Mouse (Mus musculus) liver, embryonic 16.5 days (tissue): ENCODE measurements around the gene Ppih. TPM values are rescaled to one million over a fixed set of nuclear protein-coding genes. Genes with fewer than 3 reads are reported as not detected.

Experiments
- ATAC-seq: fragments of 200-750 bp; cut with Nextera tagmentation; 2 replicates; pipeline ENCODE4 v1.8.0; 2017; ENCODE audit warnings: low read depth, mild to moderate bottlenecking, moderate number of reproducible peaks, moderate library complexity
- H3K27ac ChIP-seq: fragments of 300-500 bp; sonication (generic); 2 replicates; pipeline ENCODE4 v1.5.1; 2014; ENCODE audit warnings: mild to moderate bottlenecking, low read length
- H3K27me3 ChIP-seq: fragments of 300-500 bp; sonication (generic); 2 replicates; pipeline ENCODE4 v1.6.1; 2014; ENCODE audit warnings: low read depth, low read length, mixed read lengths; ENCODE audit not compliant: control insufficient read depth, insufficient read depth
- H3K36me3 ChIP-seq: fragments of 300-500 bp; sonication (generic); 2 replicates; pipeline ENCODE4 v1.6.1; 2014; ENCODE audit warnings: mild to moderate bottlenecking; ENCODE audit not compliant: control insufficient read depth, insufficient read depth
- H3K4me1 ChIP-seq: fragments of 300-500 bp; sonication (generic); 2 replicates; pipeline ENCODE4 v1.6.1; 2014; ENCODE audit warnings: low read depth, low read length, mixed read lengths; ENCODE audit not compliant: control insufficient read depth
- H3K4me2 ChIP-seq: fragments of 300-500 bp; sonication (generic); 2 replicates; pipeline ENCODE4 v1.6.1; 2014; ENCODE audit warnings: low read depth, low read length, mixed read lengths
- H3K4me3 ChIP-seq: fragments of 300-500 bp; sonication (generic); 2 replicates; pipeline ENCODE4 v1.5.1; 2014; ENCODE audit warnings: low read depth, mild to moderate bottlenecking, low read length
- H3K9ac ChIP-seq: fragments of 300-500 bp; sonication (generic); 2 replicates; pipeline ENCODE4 v1.6.1; 2014; ENCODE audit warnings: low read depth, low read length
- H3K9me3 ChIP-seq: fragments of 300-500 bp; sonication (generic); replicated peaks from 2 replicates; pipeline ENCODE4 v1.6.1; 2016; ENCODE audit warnings: low read length; ENCODE audit not compliant: control insufficient read depth
- WGBS: fragments of 180-500 bp; shearing (Covaris S2); extraction: QIAGEN DNeasy Blood & Tissue Kit; methylation state at CpG from one replicate; pipeline ENCODE4 v1.1.7; 2014; ENCODE audit not compliant: insufficient replicate concordance; 5-methylcytosine and 5-hydroxymethylcytosine counted together
- polyA plus RNA-seq: library from polyadenylated mRNA; unstranded; fragments of >200 nt; fragmentation: Nextera tagmentation; extraction: Ambion mirVana; gene quantifications from 2 replicates; pipeline ENCODE4 v1.2.1, GENCODE M21; 2015

Ppih gene
- polyA plus RNA-seq, 1 experiment from 2014 or later, result 37.7 TPM

DNA sequence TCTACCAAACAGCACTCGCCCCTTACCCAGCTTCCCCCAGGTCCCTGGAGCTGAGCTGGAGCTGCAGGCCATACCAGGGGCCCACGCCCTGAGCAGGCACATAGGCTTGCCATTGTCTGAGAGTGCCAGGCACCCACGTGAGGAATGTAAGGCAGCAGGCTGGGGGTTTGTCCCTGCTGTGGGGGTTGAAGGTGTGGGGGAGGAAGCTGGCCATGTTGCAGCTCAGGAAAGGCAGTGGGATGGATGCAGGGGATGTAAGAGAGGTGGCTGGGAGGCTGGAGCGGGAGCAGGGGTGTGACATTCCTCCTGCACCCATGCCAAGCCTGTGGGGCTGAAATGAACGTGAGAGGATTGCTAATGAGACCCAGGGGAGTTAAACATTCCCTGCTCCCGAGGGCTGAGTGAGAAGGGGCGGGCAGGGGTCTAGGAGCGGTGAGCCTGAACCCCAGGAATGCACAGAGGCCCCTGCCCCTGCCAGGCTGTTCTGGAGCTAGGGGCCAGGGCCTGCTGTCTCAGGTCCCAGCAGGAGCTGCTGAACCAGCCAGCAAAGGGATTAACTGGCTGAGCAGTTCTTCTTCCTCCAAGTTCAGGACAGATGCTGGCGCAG lies 66.2 kb downstream of the Ppih start:
- Histone ChIP-seq H3K4me2 (no peak overlapping the region), H3K9me3 (no peaks in the 10 kb centered on the region), H3K36me3 (no peaks in the 10 kb centered on the region), H3K27me3 (no peaks in the 10 kb centered on the region), H3K4me1 (no peaks in the 10 kb centered on the region), H3K4me3 (no peak overlapping the region), H3K9ac (no peak overlapping the region), H3K27ac (no peak overlapping the region)
- WGBS, result 57% methylated on average over 9 of the region's 9 CpGs
- ATAC-seq, result no peak

DNA sequence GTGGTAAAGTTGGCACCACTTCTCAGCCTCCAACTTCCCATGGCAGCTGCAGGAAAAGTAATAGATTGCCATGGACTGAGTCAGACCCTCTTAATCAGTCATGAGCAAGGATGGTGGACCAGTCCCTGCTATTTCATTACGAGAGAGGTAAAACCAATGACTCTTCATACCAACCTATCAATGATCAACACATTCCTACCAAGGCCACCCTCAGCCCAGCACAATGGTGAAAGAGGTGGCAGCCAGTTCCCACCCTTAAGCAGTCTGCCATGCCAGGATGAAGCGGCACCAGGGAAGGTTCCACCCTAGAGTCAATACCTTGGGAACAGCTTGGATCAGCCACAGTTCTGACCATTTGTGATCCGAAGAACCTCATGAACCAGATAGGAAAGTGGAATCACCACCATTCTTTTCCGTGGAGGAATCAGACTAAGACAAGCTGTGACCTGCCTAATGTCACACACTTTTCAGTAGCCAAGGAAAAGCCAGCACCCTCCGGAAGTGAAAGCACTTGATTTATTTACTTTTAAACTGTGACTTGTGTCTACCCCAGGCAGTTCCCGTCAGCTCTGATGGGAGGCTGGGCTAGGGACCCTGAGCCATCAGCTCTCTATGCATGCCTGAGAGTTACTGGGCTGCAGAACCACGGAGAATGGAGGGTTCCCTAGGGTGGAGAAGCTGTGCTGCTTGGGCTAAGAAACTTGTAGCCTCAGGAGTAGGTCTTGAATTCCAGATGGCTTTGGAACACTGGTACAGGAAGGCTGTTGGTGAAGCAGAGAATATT lies 68.1 kb downstream of the Ppih start:
- 47% methylated on average over 7 of the region's 7 CpGs for WGBS
- Histone ChIP-seq H3K9ac (no peak overlapping the region), H3K4me1 (no peaks in the 10 kb centered on the region), H3K27ac (no peak overlapping the region), H3K4me2 (no peak overlapping the region), H3K9me3 (no peaks in the 10 kb centered on the region), H3K36me3 (no peaks in the 10 kb centered on the region), H3K4me3 (no peak overlapping the region), H3K27me3 (no peaks in the 10 kb centered on the region)
- no peak for ATAC-seq

Other genes starting within 250 kb of the Ppih start
- gene Slc2a1, start 211.8 kb downstream of the Ppih start, polyA plus RNA-seq, result 288 and 291 TPM in 2 replicates
- gene Zfp691, start 146.4 kb downstream of the Ppih start, polyA plus RNA-seq, result 2.0 and 2.1 TPM in 2 replicates
- gene Ermap, start 130.5 kb downstream of the Ppih start, polyA plus RNA-seq, result 359 and 361 TPM in 2 replicates
- gene Svbp, start 125.2 kb downstream of the Ppih start, polyA plus RNA-seq, result 69.6 and 79.2 TPM in 2 replicates
- gene Tmem269, start 102.3 kb downstream of the Ppih start, polyA plus RNA-seq, result not detected in 2 replicates
- gene AU022252, start 87.8 kb downstream of the Ppih start, polyA plus RNA-seq, result 10.0 and 11.6 TPM in 2 replicates
- gene P3h1, start 87.6 kb downstream of the Ppih start, polyA plus RNA-seq, result 6.7 and 9.0 TPM in 2 replicates
- gene Cldn19, start 65.1 kb downstream of the Ppih start, polyA plus RNA-seq, result not detected in 2 replicates
- 150 and 152 TPM in 2 replicates for gene Ybx1, start 25.9 kb downstream of the Ppih start, polyA plus RNA-seq
- 0.99 and 1.0 TPM in 2 replicates for gene Ccdc30, start 95.0 kb upstream of the Ppih start, polyA plus RNA-seq
- gene Ppcs, start 101.9 kb upstream of the Ppih start, polyA plus RNA-seq, result 12.9 and 13.3 TPM in 2 replicates
- gene Zmynd12, start 102.3 kb upstream of the Ppih start, polyA plus RNA-seq, result 0.14 and 0.31 TPM in 2 replicates
- 0.05 TPM in 1 of 2 replicates, not detected in the other for gene Rimkla, start 172.1 kb upstream of the Ppih start, polyA plus RNA-seq
- 5.3 and 5.4 TPM in 2 replicates for gene Foxj3, start 216.5 kb upstream of the Ppih start, polyA plus RNA-seq
- 1.3 and 1.4 TPM in 2 replicates for gene Frg2f1, start 219.0 kb upstream of the Ppih start, polyA plus RNA-seq